Mouse (Mus musculus): ENCODE results near the gene Pigm. TPM values are rescaled to one million over a fixed set of nuclear protein-coding genes. Genes with fewer than 3 reads are reported as not detected.

Gene Pigm
- total RNA-seq, 2 experiments from 2014 or later: 9.1 TPM

DNA sequence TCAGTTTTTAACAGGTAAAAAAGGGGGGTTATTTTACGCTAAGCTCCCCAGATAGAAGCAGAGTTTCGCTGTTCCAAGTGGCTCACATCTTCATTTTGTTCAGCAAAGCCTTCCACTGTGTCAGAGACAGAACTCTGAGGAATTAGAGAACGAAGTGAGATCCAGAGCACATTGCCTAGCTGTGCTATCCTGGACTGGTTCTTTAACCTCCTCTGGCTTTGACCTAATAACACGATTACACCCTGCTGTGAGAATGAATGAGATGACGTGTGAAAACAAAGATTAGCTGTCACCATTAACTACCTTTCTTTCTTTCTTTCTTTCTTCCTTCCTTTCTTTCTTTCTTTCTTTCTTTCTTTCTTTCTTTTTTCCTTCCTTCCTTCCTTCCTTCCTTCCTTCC is 33.1 kb downstream of the Pigm start:
- no peak for DNase-seq
- intact Hi-C loops (cut with DNase I): loop anchor here (1.0 kb wide), 1 partner anchor 224 kb away; no protein-coding TSS in a partner anchor

DNA sequence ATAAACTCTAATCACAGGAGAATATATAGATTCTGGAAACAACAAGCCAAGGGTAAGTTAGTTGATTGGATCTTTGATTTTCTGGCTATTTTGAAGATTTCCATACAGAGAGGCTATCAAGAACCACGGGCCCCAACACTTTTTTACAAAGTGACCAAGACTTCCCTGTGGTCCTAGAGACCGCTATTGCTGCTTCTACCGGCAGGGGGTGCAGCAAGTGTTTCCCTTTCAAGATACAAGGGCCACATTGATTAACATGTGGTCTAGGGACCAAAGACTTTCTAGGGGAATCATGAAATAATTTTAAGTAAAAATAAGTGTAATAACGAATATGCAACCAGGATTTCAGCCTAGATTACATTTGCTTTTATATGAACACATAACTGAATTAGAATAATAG is 34.5 kb downstream of the Pigm start:
- peak; percentile 73 to 81 for DNase-seq
- intact Hi-C loops (cut with DNase I): loop anchor here (2.0 to 5.0 kb wide), 3 partner anchors 206 to 988 kb away; no protein-coding TSS in a partner anchor

DNA sequence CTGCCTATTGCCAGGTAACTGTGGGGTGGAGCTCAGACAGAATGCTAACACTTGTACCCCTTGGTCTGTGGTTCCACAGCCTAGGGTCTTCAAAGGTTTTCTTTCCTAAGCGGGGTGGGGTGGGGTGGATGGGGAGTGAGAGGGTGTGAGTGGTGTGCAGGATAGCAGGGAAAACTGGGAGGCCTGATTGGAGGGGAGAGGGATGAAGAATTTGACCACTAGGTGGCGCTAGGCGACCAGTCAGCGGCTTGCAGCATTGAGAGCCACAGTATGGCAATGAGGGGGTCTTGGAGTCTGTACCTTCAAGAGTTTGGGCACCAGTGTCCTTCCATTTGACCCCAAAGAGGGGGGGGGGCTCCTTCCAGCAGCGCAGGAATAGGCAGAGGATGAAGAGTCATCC is 35.9 kb downstream of the Pigm start:
- DNase-seq: peak; percentile 75 to 90
- intact Hi-C loops (cut with DNase I): loop anchor here (1.0 to 5.0 kb wide), 3 partner anchors 78 to 965 kb away; no protein-coding TSS in a partner anchor

DNA sequence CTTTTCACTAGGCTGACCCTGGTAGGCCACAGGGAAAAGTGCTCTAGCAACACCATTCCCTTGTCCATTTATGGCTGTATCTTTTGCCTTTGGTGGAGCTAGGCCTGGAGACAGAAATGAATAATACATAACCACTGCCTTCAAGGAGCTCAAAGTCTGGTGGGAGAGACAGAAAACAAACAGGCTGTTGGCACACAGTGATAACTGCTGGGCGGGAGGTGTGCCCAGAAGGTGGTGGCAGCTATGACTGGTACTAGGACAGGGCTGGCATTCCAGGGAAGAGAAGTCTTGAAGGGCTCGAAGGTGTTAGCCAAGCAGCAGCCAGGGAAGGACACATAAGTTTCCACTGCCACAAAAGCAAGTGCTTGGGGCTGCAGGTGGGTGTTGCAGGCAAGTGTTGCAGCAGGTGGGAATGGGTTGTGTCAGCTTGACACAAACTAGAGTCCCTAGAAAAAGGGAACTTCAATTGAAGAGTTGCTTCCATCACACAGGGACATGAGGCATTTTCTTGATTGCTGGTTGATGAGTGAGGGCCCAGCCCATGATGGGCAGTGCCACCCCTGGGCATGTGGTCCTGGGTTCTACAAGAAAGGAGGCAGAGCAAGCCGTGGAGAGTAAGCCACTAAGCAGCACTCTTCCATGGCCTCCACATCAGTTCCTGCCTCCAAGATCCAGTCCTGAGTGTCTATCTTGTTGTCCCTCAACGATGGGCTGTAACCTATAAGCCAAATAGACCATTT is 37.3 kb downstream of the Pigm start:
- intact Hi-C loops (cut with DNase I): loop anchor here (5.0 kb wide), 2 partner anchors 204 to 964 kb away; no protein-coding TSS in a partner anchor

DNA sequence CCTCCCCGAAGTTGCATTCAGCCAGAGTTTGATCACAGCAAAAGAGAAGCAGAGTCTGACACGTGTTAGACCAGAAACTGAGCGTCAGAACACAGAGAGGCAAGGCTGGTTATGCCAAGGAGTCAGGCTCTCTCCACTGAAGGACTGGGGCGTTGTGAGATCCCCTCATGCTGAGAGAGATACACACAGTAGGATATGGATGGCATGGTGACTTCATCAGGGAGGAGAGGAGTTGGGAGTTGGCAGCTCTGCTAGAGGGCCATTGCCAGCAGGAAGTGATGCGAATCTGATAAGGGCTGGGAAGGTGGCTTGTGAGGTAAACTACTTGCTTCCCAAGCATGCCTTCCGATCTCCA is 37.9 kb downstream of the Pigm start:
- no peak for DNase-seq
- intact Hi-C loops (cut with DNase I): loop anchor here (5.0 kb wide), 2 partner anchors 203 to 963 kb away; no protein-coding TSS in a partner anchor

More for the DNA sequence above, 37.3 kb downstream of the Pigm start:
- no peak for DNase-seq

DNA sequence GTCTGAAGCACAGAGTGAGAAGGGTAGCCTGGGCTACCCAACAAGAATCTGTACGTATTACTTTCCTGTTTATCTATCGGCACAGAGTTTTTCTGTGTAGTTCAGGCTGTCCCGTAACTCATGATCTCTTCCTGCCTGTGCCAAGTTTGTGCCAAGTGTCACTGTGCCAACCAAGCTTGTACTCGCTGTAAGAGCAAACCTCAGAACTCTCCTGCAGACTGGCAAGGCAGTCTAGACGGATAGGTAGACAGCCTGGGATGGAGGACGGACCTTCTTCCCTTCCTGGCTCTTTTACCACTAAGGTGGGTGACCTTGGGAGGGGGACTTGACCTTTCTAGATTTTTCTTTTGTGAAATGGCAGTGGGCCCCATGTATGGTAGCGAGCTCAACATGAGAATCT is 38.7 kb downstream of the Pigm start:
- intact Hi-C loops (cut with DNase I): no loop called here
- no peak for DNase-seq

DNA sequence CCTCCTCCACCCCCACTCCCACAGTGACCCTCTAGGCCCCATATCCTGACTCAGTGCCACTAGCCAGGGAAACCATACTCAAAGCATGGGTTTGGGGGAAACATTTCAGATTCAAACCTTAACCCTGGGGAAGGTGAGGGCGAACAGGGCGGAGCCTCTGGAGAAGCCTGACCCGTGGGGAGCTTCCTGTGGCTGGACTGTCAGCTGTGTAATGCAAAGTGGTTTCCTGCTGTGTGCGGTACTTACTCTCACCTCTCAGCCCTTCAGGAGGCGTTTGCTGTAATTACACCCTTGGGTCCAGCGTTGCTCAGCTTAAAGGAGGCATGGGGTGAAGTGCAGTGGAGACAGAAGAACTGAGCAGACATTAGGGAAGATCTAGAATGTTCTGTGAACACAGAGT is 41.8 kb downstream of the Pigm start:
- intact Hi-C loops (cut with DNase I): no loop called here
- DNase-seq: no peak

DNA sequence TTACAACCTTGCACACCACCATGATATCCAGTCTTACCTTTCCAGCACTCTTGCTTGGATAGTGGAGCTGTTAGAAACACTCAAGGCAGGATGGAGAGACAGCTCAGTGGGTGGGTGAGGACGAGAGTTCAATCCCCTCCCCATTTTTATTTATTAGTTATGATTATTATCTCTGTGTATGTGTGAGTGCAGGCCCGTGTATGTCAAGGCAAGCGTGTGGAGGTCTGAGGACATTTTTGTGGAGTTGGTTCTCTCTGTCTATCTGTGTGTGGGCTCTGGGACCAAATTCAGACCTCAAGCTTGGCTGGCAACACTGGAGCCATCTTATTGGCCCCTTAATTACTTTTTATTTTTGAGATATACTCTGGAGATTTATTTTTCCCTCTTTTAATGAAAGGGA is 42.3 kb downstream of the Pigm start:
- intact Hi-C loops (cut with DNase I): no loop called here
- no peak for DNase-seq

DNA sequence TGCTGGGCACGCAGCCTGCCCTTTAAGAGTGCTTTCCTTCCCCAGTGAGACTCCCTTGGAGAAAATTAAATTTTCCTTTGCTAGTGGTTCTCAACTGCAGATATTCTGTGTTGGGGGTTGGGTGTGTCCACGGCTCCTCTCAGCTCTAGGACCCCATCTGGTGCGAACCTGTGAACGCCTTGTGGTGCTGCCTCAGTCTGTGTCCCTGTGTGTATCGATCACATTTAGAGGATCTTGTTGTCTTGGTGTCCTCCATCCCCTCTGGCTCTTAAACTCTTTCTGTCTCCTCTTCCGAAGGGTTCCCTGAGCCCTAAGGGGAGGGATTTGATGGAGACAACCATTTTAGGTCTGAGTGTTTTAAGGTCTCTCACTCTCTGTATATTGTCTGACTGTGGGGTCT is 43.8 kb downstream of the Pigm start:
- no peak for DNase-seq
- intact Hi-C loops (cut with DNase I): no loop called here

DNA sequence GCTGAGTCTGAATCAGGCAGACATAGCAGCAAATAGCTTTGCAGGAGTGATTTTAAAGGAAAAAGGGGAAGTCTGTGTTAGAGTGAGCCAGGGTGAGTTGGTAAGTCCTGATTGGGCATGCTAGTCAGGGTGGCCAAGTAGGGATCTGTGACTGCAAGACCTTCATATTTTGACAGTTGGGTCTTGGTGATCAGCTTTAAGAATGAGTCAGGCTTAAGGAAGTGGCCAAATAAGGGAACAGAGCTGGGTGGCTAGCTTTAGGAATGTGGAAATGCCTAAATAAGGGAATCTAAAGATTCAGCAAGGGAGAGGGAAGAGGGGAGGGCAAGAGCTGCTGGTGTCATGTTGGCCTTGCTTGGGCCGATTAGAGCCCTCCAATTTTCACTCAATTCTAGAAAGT is 47.0 kb downstream of the Pigm start:
- intact Hi-C loops (cut with DNase I): no loop called here
- no peak for DNase-seq

DNA sequence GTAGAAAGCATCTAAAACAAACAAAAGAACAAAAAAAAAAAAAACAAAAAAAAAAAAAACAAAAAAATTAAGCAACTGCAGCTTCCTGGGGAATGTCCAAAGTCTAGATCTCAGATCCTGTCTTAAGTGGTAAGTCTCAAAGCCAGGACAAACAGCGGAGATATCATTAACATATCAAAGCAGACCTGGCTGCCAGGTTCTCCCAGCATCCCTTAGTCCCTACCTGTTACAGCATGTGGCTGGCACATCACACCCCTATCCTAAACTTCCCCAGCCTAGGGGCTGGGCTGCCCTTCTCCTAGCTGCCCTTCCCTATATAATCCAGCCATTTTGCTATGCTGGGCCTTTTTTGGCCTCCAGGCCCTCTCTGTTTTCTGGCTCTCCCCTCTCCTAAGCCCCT is 50.1 kb downstream of the Pigm start:
- intact Hi-C loops (cut with DNase I): no loop called here

DNA sequence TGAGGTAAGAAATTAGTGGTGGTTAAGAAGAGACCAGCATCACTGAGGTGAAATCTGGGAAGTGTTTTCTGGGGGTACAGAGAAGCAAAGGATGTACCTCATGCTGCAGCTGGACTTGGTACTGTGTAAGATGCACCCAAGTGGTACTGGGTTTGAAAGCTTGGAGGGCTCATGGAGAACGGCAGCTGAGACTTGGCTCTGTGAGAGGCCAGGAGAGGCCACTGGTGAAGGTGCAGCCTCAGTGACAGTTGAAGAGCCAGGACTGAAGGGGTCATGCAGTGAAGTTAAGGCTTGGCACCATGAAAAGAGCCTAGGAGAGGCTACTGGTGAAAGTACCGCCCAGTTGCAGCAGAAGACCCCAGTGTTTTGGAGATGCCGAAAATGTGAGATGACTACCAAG is 51.5 kb downstream of the Pigm start:
- intact Hi-C loops (cut with DNase I): no loop called here

More for the DNA sequence above, 50.1 kb downstream of the Pigm start:
- no peak for DNase-seq

DNA sequence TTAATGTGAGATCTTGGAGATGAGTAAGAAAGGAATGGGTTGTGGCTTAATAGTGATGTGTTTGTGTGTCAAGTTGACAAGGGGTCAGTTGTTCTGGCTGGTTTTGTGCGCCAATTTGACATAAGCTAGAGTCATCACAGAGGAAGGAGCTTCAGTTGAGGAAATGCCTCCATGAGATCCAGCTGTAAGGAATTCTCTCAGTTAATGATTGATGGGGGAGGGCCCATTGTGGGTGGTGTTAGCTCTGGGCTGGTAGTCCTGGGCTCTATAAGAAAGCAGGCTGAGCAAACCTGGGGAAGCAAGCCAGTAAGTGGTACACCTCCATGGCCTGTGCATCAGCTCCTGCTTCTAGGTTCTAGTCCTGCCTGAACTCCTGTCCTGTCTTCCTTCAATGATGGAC is 52.3 kb downstream of the Pigm start:
- no peak for DNase-seq
- intact Hi-C loops (cut with DNase I): no loop called here

More for the DNA sequence above, 51.5 kb downstream of the Pigm start:
- no peak for DNase-seq

DNA sequence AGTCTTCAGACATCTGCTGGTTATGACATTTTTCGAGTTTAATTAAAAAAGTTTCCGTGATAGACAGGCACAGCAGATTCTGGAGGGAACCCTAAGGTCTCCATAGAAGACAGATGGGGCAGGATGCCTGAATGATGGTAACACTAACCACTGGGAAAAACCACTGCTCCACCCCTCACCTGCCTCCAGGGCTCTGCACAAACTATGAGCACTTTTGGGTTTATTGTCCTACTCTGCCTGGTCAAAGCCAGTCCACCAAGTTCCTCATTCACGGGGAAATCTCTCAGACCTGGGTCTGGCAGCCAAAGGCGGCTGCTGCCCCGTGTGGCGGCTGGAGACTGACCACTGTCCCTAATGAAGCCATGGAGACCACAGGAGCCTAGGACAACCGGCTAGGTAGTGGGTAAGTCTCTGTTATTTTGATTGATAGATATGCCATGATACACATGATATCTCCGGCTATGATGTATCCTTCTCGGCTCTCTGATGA is 54.4 kb downstream of the Pigm start:
- no peak for DNase-seq
- intact Hi-C loops (cut with DNase I): no loop called here

DNA sequence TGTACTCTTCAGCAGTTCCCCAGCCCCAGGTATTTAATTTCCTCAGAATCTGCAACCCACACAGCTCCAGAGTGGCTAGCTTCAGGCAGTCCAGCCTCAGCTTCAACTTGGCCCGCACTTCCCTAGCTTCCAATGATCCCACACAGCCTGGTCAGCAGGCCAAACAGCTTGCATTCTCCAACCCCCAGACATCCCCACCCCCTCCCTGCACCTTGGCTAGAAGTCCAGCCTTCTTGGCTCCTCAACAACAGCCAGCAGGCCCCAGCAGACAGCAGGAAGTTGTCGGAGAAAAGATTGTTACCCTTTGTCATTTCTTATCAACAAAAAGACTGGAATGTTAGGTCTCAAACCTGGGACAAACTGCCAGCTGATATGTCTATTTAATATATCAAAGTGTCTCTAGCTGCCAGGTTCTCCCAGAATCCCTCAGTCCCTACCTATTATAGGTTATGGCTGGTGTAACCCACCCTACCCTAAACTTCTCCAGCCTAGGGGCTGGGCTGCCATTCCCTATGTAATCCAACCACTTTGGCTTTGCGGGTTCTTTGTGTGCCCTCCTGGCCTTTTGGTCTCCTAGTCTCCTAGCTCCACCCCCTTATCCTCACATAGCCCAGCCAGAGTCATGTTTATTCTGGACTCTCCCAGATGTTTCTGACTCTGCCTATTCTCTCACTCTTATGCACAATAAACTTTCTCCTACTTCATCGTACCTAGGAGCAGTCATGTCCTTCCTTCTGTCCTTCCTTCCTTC is 55.7 kb downstream of the Pigm start:
- intact Hi-C loops (cut with DNase I): no loop called here

DNA sequence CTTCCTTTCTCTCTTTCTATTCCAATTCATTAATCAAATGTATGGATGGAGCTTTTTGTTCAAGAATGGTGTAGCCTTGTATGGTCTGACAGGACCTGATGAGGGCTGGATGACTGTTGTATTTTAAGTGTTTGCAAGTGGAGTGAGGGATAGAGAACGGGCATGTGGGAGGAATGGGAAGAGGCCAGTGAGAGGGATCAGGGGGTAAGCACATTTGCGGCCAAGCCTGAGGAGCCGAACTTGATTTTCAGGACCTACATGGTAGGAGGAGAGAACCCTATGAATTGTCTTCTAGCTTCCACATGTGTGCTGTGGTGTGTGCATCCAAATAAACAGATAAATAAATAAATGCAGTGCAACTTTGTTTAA is 56.2 kb downstream of the Pigm start:
- no peak for DNase-seq
- intact Hi-C loops (cut with DNase I): no loop called here

More for the DNA sequence above, 55.7 kb downstream of the Pigm start:
- peak; percentile 74 for DNase-seq

DNA sequence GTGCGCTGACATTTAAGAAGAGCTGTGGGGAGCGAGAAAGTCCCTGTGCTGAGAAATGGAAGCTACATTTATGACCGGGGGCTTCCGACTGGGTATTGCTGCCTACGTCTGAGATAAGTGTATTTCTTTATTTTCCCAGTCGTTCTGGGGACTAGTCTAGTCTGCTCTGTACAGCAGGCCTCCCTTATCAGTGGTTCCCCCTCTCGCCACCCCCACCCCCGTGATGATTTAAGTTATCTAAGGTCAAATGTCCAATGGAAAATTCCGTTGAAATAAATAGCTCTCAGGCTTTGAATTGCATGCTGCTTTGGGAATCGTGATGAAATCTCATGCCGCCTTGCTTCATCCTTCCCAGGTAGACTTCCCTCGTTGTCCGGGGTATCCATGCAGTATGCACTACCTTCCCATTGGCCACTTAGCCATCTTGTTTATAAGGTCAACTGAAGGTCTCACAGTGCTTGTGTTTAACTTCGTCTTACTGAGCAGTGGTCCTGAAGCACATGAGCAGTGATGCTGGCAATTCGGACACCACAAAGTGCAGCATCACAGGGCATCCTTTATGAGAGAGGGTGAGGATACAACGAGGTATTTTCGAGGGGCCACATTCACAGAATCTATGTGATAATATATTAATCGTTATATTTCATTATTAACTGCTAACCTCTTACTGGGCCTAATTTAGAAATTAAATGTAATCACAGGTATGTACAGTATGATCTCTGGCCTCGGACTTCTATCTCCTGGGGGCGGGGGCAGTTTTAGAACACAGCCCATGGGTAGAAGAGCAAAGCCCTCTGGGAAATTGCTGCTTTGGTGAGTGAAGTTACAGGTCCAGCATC is 56.9 kb downstream of the Pigm start:
- DNase-seq: no peak
- intact Hi-C loops (cut with DNase I): no loop called here
